Mouse (Mus musculus): ENCODE results near the gene Wdr78.

- TF ChIP-seq CTCF (IDR thresholded peaks at IDR 0.05; ENCODE audit: low read depth) (no peak), EP300 (IDR thresholded peaks at IDR 0.05; ENCODE audit: low read depth) (no peak)
These were observed 75.1 kb downstream of the Wdr78 start for GRCm38 (mm10) chr4:103039103-103039837.
